Mouse (Mus musculus) left cerebral cortex, adult 2 months (tissue): ENCODE data around the gene Umad1. TPM values are rescaled to one million over a fixed set of nuclear protein-coding genes. Genes with fewer than 3 reads are reported as not detected.

Source experiments
- DNase-seq, 2 experiments: peaks; one replicate each; pipeline ENCODE4 v3.0.0; 2021 to 2022; ENCODE audit warnings: low spot score in 2 of 2, mixed read lengths in 1 of 2; ENCODE audit errors: extremely low spot score in 1 of 2
- H3K27ac ChIP-seq: fragments of 200-600 bp; 2 replicates; pipeline ENCODE4 v1.8.1; 2022
- H3K4me3 ChIP-seq: fragments of 200-600 bp; 2 replicates; pipeline ENCODE4 v1.8.1; 2022
- CTCF ChIP-seq: fragments of 200-600 bp; IDR thresholded peaks from 2 replicates; pipeline ENCODE4 v1.8.1; 2022; ENCODE audit warnings: antibody characterized with exemption, mild to moderate bottlenecking, moderate library complexity
- intact Hi-C: fragments of 180-260 bp; cut with DNase I; formaldehyde crosslinking; loops from one replicate; pipeline ENCODE4 v1.15.1; 2025
- total RNA-seq, 2 experiments: library from RNA; stranded (reverse); gene quantifications; 2 replicates each; pipeline ENCODE4 v1.2.3; 2021

Umad1 gene
- total RNA-seq, 2 experiments from 2014 or later: 43.1 to 48.7 TPM

DNA sequence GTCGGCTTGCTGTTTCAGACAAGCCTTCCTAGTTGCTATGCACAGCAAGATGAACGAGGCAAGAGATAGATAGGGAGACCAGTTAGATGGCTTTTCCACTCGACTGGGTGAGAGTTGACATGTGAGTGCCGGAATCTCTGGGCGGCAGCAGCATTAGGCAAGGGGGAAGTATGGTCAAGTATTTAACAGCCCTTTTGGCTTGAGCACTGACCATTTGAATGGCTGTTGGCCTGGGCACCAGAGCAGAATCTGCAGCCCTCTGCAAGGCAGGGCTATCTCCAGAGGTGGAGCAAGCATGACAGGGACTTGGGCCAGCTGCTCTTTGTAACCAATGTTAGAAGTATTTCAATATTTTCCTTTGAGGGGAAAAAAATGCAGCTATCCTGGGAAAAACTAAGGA lies 213.8 kb downstream of the Umad1 start:
- no peak for TF ChIP-seq CTCF
- Histone ChIP-seq H3K27ac (no peak overlapping the region), H3K4me3 (no peak overlapping the region)
- intact Hi-C loops: no loop called here
- no peak for DNase-seq

DNA sequence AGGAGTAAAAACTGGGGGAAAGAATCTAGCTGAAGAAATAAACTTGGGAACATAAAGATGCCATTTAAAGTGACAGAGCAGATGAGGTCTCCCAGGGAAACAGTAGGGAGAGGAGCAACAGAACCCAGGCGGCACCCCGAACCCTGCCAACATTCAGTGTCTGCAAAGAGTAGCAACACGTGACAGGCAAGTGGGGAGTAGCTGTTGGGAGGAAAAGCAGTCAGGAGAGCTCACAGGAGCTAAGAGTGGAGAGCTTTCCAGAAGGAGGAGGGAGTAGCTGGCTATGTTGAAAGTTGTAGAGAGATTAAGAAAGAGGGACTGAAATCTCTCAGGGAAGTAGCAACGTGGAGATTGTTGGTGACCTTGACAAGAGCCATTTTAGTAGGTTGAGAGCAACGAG lies 214.4 kb downstream of the Umad1 start:
- no peak for TF ChIP-seq CTCF
- no peak overlapping the region for H3K27ac ChIP-seq
- intact Hi-C loops: no loop called here
- DNase-seq: no peak
- no peak overlapping the region for H3K4me3 ChIP-seq

DNA sequence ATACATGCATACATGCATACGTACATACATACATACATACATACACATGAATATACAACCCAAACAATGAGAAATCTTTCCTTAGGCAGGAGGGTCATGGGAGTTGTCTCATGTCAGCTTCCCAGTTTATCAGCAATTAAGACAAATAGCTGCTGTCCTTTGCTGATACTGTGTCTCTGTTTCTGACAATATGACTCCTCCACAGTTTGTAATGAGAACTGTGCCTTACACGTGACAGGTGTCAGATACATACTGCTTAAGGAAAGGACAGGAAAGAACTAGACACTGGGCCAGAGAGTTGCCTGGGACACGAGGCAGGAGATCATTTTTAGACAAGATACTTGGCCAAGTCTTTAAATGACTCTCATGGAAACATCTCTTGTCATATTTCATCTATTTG lies 215.2 kb downstream of the Umad1 start:
- intact Hi-C loops: no loop called here
- Histone ChIP-seq H3K4me3 (no peak overlapping the region), H3K27ac (no peak overlapping the region)
- DNase-seq: no peak
- no peak for TF ChIP-seq CTCF

DNA sequence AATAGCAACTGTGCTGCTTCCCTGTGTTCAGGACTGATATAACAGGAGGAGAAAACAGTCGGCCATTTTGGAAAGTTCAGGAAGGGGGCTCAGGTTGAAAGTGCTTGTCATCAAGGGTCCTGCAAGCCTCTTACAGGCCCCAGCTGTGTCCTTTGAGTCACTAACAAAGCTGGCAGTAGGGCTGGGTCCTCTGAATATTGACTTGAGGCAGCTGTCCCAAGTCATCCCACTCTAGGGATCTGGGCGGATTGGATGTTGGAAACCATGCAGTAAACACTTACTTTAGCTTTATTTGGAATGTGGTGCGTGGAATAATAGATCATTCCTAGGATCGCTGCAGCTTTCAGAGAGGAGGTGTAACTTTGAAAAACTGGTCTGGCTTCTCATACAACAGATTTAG lies 215.7 kb downstream of the Umad1 start:
- no peak overlapping the region for H3K4me3 ChIP-seq
- intact Hi-C loops: no loop called here

DNA sequence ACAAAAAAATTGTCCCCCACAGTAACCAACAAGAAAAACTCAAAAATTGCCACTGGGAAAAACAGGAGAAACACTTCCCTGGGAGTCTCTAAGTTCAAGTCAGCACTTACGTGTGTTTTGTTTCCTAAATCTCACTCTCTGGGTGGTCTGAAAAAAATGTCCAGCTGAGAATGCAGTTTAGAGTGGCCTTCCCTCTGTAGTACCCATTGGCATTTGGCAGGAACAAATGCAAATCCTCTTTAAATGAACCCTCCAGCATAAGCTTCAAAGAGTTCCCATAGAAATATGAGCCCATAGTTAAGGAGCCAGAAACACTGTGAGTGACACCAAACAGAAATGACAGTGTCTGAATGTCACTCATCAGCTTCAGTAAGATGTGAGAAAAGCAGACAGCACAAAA lies 220.1 kb downstream of the Umad1 start:
- H3K4me3 ChIP-seq: no peak overlapping the region
- no peak for TF ChIP-seq CTCF
- intact Hi-C loops: no loop called here
- H3K27ac ChIP-seq: no peak overlapping the region
- no peak for DNase-seq

More for the DNA sequence above, 215.7 kb downstream of the Umad1 start:
- no peak for TF ChIP-seq CTCF
- no peak overlapping the region for H3K27ac ChIP-seq
- DNase-seq: no peak

DNA sequence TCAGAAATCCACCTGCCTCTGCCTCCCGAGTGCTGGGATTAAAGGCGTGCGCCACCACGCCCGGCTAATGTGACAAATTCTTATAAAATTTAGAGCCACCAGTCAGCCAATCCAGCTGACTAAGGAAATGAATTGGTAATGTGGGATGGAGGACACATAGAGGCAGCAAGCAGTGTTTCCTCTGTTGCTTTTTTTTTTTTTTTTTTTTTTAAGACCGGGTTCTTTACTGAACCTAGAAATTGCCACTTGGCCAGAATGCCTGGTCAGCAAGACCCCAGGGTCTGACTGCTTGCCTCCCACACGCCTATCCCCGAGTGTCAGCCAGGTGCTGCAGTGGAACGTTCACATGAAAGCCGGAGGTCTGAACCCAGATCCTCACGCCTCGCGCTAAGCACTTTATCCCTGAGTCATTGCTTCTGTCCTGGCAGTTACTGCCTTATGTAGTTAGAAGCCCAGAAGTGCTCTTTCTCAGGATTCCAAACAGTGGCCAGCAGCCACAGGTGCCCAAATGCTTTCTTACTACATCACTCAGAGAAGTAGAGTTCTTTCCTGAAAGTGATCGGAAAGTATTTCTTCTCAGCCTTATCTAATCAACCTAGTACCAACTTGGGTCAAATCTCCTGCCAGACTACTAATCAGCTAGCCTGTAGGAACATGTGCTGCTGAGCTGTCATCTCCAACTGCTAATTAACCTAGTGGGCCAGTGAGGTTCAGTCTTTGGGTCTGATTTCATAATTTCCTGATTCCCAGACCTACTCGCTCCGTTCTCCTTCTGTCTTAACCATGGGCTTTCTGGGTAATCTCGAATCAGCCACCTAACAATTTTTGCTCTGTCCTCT lies 225.6 kb downstream of the Umad1 start:
- Histone ChIP-seq H3K4me3 (no peak overlapping the region), H3K27ac (no peak overlapping the region)
- DNase-seq: no peak
- intact Hi-C loops: no loop called here
- no peak for TF ChIP-seq CTCF

DNA sequence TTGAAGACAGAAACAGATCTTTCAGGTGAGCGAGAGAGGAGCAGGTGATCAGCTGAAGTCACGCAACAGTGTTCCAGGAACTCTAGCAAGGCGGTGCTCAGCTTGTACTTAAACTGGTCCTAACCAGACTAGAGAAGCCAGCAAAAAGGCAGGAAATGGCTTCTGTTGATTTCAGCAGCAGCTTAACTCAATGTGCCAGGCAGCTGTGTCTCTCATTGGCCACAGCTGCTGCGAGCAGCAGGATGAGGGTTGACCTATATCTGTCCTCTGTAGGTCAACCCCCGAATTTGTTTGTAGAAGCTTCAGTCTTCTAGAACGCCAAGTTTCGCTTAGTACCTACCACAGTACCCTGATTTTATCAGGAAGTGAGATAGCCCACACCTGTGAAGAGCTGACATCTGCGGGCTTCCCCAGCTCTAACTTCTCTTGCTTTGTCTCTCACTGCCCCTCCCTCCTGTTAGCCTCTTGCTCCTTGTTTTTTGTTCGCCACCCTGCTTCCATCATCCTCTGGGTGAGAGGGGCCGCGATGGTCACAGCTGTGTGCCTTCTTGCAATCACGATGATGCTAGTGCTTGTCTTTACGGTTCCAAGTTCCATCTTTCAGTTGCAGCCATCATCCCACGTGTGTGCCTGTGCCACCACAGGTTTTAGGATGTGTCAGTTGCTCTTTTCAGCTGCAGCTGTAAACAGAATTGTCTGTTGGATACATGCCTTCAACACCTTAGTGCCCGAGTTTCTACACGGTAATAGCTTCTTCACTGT lies 226.5 kb downstream of the Umad1 start:
- intact Hi-C loops: no loop called here
- no peak overlapping the region for H3K27ac ChIP-seq
- TF ChIP-seq CTCF: no peak
- no peak for DNase-seq
- no peak overlapping the region for H3K4me3 ChIP-seq

DNA sequence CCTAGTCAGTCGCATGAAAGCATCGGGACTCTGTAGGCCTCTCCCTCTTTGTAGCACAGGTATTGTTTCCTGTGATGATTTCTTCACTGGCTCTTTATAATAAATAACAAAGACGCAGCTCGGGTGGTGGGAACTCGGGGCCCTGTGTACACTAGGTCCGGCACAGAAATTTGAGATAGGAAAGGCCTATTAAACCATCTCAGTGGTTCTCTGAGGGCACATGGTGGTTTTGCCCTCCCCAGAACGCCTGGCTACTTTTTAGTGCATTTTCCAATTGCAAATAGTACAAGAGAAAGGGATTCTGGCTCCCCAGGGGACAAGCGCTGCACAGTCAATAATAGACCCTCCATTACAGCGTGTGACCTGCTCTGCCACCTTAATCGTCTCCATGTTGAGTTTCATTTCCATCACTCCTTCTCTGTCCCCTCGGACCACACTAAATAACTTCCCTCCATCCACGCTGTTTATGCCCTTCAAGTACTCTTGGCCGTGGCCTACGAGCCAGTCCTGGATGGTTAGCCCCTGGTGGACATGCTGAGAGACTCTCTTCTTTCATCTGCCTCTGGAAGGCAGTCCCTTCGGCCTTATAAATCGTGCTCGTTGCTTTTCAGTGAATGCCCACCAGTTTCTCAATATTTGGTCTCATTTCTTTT lies 227.4 kb downstream of the Umad1 start:
- intact Hi-C loops: no loop called here
- no peak for TF ChIP-seq CTCF
- H3K27ac ChIP-seq: no peak overlapping the region
- H3K4me3 ChIP-seq: no peak overlapping the region
- DNase-seq: no peak

DNA sequence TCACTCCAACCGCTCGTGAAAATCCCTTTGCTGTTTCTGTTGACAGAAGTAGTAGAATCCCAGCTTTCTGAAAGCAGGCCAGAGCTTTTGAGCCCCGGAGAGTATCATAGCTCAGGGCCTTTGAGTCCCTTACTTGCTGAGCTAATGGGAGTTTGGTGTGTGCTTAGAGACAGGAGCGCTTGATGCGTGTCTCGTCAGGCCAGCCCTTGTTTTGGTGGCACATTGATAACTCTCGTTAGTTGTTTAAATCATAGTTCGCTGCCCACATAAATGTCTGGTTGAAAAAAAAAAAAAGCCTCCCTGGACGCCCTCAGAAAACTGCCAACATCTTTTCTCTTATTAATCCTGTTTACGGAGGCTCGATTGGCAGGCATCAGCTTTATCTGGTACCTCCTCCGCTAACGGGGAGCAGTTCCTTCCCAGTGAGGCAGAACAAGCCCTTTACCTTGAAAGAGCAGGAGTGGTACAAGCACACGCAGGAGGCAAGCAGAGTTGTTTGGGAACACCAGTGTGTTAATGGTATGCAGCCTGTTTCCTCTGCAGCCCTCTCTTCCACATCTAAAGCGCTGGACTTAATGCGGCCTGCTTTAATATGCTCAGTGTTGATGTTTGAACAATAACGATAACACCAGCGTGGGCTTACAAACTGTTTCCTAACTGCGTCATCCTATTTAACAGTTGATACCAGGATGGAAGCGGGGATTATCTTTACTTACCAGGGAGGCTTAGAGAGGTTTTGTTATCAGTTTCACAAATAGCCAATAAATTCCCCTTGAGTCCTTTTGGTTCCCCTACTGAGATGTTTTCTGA lies 228.2 kb downstream of the Umad1 start:
- Histone ChIP-seq H3K4me3 (no peak overlapping the region), H3K27ac (no peak overlapping the region)
- DNase-seq: no peak
- intact Hi-C loops: no loop called here
- no peak for TF ChIP-seq CTCF

DNA sequence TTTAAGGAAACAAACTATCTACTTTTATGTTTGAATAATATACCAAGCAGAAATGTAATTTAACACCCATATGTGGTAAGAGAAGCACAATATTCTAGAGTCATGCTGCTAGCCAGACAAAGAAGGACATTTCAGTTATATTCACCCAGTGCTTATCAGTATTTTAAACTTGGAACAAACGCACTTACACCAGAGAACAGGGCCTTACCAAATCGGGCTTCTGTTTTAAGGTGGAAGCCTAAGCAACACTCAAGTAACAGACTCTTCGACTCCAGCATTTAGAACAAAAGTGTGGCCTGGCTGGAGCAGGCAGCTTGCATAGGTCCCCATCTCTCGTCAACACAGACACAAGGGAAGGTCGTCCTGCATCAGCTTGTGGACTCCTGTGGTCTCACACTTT lies 229.2 kb downstream of the Umad1 start:
- no peak for DNase-seq
- H3K4me3 ChIP-seq: no peak overlapping the region
- TF ChIP-seq CTCF: no peak

DNA sequence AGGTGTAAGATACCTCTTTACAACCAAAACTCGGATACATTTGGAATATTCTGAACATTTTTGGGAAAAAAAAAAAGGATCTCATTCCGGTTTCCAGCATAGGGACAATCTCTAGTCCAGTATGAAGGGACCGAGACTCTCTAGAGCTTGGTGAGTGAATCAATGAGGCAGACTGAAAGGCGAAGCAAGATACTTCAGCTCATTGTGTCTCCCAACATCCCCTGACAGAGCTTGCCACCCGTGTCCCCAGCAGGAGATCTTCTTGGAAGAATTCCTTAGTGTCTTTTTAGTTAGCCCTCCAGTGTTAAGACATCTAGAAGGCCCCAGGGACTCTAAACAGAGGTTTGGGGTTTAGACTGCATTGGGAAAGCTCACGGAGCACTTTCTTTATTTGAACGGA lies 230.2 kb downstream of the Umad1 start:
- TF ChIP-seq CTCF: no peak
- no peak overlapping the region for H3K4me3 ChIP-seq
- intact Hi-C loops: no loop called here
- no peak overlapping the region for H3K27ac ChIP-seq
- no peak for DNase-seq

More for the DNA sequence above, 229.2 kb downstream of the Umad1 start:
- intact Hi-C loops: no loop called here
- no peak overlapping the region for H3K27ac ChIP-seq
